Mouse (Mus musculus): ENCODE measurements around the gene Sox6. TPM values are rescaled to one million over a fixed set of nuclear protein-coding genes. Genes with fewer than 3 reads are reported as not detected.
A peak's percentile ranks its signal among the peaks of the same experiment; 100 is the strongest.

The Sox6 gene
- polyA plus RNA-seq, 1 experiment from 2014 or later = 38.0 TPM

DNA sequence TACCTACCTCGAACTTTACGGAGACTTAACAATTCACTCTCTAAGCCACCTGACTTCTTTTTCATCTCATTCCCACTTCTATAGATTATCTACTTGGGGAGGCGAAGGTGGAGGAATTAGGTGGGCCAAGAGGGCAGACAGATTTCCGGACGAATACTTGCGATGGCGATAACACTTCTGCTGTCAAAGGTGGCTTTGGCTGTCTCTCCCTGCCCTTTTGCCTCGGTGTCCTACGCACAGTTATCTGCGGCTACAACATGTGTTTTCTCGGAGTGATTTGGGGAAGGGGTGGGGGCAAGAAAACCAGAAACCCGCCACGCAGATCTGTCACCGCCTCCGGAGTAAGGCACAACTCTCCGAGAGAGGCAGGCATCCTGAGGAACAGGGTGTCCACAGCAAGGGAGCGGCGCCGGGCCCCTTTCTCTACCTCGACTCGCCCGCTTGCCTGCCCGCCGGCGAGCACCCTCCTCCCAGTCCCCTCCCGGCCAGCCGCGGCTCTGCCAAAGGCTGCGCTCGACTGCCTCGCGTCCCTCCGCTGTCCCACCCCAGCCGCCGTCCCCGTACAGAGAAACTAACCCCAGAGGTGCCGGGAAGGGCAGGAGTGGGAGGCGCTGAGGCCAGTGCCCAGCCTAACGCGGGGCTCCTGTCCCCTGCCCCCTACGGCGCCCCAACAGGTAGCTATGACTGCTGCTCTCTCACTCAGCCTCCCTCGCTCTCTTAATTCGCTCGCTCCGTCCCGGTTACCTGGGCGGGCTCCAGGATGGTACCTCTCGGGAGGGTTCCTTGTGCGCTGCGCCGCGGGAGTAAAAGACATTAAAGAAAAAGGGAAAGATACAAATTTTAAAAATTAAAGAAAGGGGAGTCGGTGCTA is 5.0 kb downstream of the Sox6 start:
- no peaks in the 10 kb centered on the region for H3K9me3 ChIP-seq (replicated peaks)
- peak overlapping the region; percentile 49 for H3K4me3 ChIP-seq (replicated peaks)
- H3K4me2 ChIP-seq = peak overlapping the region; percentile 100
- peak overlapping the region; percentile 45 for H3K9ac ChIP-seq (replicated peaks)
- H3K27me3 ChIP-seq (replicated peaks) = peaks cover 45% of the 10 kb centered on the region
- H3K36me3 ChIP-seq = no peaks in the 10 kb centered on the region
- H3K4me1 ChIP-seq = peaks cover 52% of the 10 kb centered on the region
- under 1% methylated on average over 54 of the region's 54 CpGs for WGBS
- peak; percentile 56; the same call in 1 of the 2 replicates for ATAC-seq (ENCODE audit: low FRiP score)
- H3K27ac ChIP-seq (replicated peaks) = peak overlapping the region; percentile 76

DNA sequence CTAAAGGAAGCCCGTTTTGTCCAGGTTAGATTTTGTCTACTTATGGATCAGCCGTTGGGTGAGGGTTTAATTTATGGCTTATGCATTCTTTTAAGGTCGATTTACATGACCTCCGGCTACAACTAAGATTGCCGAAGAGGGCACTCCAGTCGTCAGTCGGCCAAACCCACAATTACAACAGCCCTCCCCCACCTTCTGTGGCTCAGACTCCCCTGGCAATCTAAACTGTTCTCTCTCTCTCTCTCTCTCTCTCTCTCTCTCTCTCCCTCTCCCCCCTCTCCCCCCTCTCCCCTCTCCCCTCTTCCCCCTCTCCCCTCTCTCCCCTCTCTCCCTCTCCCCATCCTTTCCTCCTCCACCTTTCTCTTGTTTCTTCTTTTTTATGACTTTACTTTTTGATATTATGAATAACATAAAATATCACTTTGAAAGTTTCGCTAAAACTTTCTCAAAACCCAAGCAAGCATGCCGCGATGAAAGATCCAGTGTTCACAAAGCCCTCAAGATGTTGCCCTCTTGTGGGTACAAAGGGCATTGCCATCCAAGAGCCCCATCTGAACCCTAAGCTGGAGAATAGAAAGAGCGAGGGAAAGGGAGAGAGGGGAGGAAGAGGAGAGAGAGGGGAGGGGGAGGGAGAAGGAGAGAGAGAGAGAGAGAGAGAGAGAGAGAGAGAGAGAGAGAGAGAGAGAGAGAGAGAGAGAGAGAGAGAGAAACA is 5.8 kb downstream of the Sox6 start:
- Histone ChIP-seq H3K27ac (replicated peaks) (peak overlapping the region; percentile 82), H3K9ac (replicated peaks) (peak overlapping the region; percentile 59), H3K4me2 (peak overlapping the region; percentile 100), H3K4me1 (peaks cover 49% of the 10 kb centered on the region), H3K27me3 (replicated peaks) (peaks cover 37% of the 10 kb centered on the region), H3K9me3 (replicated peaks) (no peaks in the 10 kb centered on the region), H3K4me3 (replicated peaks) (peak overlapping the region; percentile 57), H3K36me3 (no peaks in the 10 kb centered on the region)
- WGBS = under 1% methylated on average over 11 of the region's 11 CpGs
- ATAC-seq (ENCODE audit: low FRiP score) = peak; percentile 52; the same call in 1 of the 2 replicates

DNA sequence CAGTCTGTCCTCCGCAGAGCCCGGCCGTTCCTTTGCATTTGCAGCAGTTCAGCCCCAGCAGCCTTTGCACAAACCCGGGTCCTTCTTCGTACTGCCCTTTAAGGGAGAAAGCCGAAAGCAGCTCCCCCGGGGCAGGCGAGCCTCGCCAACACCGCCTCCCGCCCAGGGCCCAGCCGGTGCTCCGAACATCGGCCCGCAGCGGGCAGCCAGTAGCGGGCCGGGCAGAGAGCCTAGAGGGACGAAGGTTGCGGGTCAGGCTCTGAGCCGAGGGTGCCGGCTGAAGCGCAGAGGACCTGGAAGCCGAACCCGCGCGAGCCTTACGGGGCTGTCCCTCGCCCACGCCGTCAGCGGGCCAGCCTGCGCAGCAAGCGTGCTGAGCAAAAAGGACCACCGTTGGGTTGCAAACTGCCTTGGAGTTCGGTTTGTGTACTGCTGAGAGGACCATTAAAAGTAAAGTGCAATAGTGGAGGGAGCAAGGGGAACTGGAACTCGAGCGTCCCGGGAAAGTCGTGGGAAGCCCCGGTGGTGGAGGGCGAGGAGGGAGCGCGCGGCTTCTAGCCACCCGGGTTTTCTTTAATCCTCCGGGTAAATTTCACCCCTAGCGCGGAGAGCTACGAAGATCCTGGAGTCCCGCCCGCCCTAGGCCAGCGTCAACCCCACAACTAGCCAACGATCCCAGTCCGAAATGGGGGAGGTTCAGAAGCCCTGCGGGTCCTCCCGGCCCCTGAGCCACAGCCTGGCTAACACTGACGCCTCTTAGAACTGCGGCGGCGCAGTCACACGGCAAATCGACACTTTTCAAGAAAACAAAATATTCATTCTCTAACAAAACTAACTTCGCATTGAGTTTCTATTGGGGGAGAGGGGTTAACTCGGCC is 6.6 kb downstream of the Sox6 start:
- 0 out of 2 replicates have a peak, but pooled peaks have one; percentile 14 for ATAC-seq (ENCODE audit: low FRiP score)
- Histone ChIP-seq H3K4me3 (replicated peaks) (peak overlapping the region; percentile 57), H3K9me3 (replicated peaks) (no peaks in the 10 kb centered on the region), H3K36me3 (no peaks in the 10 kb centered on the region), H3K4me1 (peaks cover 46% of the 10 kb centered on the region), H3K4me2 (peak overlapping the region; percentile 100), H3K9ac (replicated peaks) (peak overlapping the region; percentile 59), H3K27ac (replicated peaks) (peak overlapping the region; percentile 82), H3K27me3 (replicated peaks) (peaks cover 31% of the 10 kb centered on the region)
- WGBS = under 1% methylated on average over 65 of the region's 65 CpGs

DNA sequence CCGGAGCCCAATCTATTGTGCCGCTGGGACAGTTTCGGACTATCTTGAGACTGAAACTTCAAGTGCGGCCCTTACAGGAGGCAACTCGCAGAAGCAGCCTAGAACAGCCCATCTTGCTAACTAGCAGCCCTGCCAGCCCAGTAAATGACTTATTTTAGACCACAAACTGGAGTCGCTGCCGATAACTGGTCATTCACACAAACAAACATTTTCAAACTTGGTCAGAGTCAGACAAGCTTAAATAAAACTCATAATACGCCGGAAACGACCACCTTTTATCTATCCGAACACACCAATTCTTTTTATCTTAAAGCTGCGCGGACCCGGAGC is 7.2 kb downstream of the Sox6 start:
- Histone ChIP-seq H3K9ac (replicated peaks) (peak overlapping the region; percentile 59), H3K9me3 (replicated peaks) (no peaks in the 10 kb centered on the region), H3K27ac (replicated peaks) (peak overlapping the region; percentile 82), H3K27me3 (replicated peaks) (peaks cover 25% of the 10 kb centered on the region), H3K4me1 (peaks cover 46% of the 10 kb centered on the region), H3K36me3 (no peaks in the 10 kb centered on the region), H3K4me2 (peak overlapping the region; percentile 100), H3K4me3 (replicated peaks) (peak overlapping the region; percentile 57)
- ATAC-seq (ENCODE audit: low FRiP score) = no peak
- WGBS = 2% methylated on average over 14 of the region's 14 CpGs

DNA sequence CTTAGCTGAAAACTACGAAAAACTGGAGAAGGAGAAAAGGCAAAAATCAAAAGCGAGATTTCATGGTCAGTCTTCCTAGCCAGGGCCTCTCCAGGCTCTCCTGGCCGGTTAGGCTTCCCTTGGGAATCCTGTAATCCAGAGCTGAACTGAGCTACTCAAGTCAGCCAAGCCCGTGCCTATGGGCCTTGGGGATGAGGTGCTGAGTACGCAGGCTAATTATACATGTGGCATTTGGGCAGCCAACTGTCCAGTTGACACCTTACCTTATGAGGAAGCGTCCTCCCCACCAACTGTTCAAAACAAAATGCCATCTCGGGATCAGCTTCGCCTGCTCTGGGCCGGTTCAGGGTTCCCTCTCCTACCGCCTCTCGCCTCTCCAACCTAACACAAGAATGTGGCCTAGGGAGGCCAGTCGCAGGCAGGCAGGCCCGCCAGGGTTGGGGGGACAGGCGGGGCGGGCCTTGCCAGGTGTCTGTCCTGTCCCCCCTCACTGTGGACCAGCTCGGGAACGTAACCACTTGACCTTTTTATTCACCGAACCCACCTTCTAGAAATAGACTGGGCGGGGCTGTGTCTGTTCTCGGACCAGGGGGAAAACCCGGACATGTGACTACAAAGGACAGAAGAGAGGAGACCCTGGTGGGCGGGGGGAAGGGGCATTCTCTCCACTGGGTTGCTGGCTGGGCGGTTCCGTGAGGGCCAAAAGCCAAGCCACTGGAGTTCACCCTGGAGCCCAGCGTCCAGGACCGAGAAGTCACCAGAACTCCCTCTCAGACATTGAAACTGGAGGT is 7.8 kb downstream of the Sox6 start:
- Histone ChIP-seq H3K9ac (replicated peaks) (peak overlapping the region; percentile 59), H3K4me2 (peak overlapping the region; percentile 100), H3K4me1 (peaks cover 46% of the 10 kb centered on the region), H3K27ac (replicated peaks) (peak overlapping the region; percentile 82), H3K36me3 (no peaks in the 10 kb centered on the region), H3K9me3 (replicated peaks) (no peaks in the 10 kb centered on the region), H3K4me3 (replicated peaks) (peak overlapping the region; percentile 57), H3K27me3 (replicated peaks) (peaks cover 19% of the 10 kb centered on the region)
- ATAC-seq (ENCODE audit: low FRiP score) = no peak
- WGBS = 12% methylated on average over 26 of the region's 26 CpGs

DNA sequence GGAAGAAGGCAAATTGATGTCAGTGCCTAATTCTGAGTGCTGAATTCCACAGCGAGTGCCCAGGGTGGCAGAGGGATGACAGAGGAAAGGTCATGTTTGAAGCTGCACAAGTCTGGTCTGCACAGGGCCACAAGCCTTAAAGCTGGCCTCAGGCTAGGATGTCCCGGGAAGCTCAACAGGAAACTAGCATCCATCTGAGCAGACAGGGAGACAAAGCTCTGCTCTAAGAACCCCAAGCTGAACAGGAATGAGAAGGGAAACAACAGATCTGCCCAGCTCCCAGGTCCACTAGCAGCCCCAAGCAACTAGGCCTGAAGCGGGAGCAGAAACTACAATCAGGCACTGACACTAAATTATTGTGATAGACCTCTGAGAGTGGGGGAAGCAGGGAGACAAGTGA is 8.6 kb downstream of the Sox6 start:
- H3K27ac ChIP-seq (replicated peaks) = peak overlapping the region; percentile 82
- H3K36me3 ChIP-seq = no peaks in the 10 kb centered on the region
- H3K9ac ChIP-seq (replicated peaks) = no peak overlapping the region
- H3K4me3 ChIP-seq (replicated peaks) = no peak overlapping the region
- peak overlapping the region; percentile 100 for H3K4me2 ChIP-seq
- no peak for ATAC-seq (ENCODE audit: low FRiP score)
- H3K4me1 ChIP-seq = peaks cover 46% of the 10 kb centered on the region
- peaks cover 11% of the 10 kb centered on the region for H3K27me3 ChIP-seq (replicated peaks)
- 36% methylated on average over 3 of the region's 3 CpGs for WGBS
- H3K9me3 ChIP-seq (replicated peaks) = no peaks in the 10 kb centered on the region

DNA sequence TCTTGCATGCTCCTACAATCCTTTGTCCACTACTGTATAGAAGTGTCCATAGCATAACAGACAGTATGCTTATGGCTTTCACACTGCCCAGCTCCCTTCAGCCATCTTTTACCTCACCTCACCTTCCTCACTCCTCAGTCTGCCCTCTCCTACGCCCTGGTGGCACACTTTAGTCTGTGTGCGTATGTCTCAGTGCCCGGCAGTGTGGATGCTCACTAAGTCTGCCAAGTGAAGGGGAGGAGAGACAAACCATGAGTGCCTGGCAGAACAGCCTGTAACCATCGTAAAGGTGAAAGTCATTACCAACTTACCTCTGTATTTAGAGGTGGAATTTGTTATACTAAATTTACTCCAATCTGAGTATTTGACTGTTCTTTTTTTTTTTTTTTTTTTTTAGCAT is 35.9 kb downstream of the Sox6 start:
- Histone ChIP-seq H3K4me3 (replicated peaks) (no peak overlapping the region), H3K27ac (replicated peaks) (no peak overlapping the region), H3K4me2 (no peak overlapping the region), H3K27me3 (replicated peaks) (no peaks in the 10 kb centered on the region), H3K4me1 (no peaks in the 10 kb centered on the region), H3K9me3 (replicated peaks) (no peaks in the 10 kb centered on the region), H3K36me3 (no peaks in the 10 kb centered on the region), H3K9ac (replicated peaks) (no peak overlapping the region)
- no peak for ATAC-seq (ENCODE audit: low FRiP score)
- WGBS = 91% methylated on average over 4 of the region's 4 CpGs

DNA sequence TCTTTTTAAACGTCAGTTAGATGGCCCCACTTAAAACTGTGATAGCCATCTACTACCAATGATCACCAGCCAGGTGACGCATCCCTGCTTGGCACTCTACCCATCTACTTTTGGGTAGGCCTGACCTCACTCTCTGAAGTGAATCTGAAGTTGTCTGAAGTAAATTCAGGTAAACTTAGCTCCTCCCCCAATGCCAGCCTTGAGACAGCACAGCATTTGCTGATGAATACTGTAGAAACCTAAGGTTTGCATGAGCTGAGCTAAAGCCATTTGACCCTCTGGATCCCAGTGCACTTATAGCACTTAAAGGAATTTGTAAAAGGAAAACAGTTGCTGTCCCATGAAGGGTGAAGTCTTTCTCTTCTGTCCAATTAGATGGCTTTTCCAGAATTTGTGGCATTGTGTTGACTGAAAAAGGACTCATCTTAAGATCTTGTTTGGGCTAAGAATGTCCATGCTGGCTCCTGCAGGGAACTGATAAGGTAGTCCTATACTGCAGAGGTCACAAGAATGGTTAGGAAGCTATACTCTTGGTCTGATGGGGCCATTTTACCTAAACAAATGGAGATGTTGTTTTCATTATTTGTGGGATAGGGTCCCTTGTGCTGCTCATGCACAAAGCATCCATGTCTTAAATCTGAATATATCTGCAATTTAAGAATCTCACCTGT is 50.4 kb downstream of the Sox6 start:
- no peak overlapping the region for H3K4me2 ChIP-seq
- H3K27me3 ChIP-seq (replicated peaks) = no peaks in the 10 kb centered on the region
- H3K9ac ChIP-seq (replicated peaks) = no peak overlapping the region
- WGBS = 84% methylated on average over 2 of the region's 2 CpGs
- no peak overlapping the region for H3K27ac ChIP-seq (replicated peaks)
- H3K9me3 ChIP-seq (replicated peaks) = no peaks in the 10 kb centered on the region
- no peak for ATAC-seq (ENCODE audit: low FRiP score)
- no peak overlapping the region for H3K4me3 ChIP-seq (replicated peaks)
- H3K36me3 ChIP-seq = no peaks in the 10 kb centered on the region
- no peaks in the 10 kb centered on the region for H3K4me1 ChIP-seq

DNA sequence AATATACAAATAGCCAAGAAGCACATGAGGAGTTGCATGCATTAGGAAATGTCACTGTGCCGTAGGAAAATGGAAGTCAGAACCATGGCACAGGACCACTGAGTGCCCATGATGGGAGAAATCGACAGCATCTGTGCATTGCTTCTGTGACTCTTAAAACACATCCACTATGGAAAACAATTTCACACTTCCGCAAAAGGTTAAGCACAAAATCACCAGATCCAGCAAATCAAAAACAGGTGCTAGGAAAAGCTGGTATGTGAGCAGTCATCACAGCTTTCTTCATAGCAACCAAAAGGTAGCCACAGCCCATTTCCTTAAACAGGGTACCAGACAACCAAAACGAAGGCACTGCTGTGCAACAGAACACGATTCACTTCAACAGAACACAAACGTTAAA is 52.9 kb downstream of the Sox6 start:
- WGBS = 81% methylated on average over 6 of the region's 6 CpGs
- Histone ChIP-seq H3K9me3 (replicated peaks) (no peaks in the 10 kb centered on the region), H3K27me3 (replicated peaks) (no peaks in the 10 kb centered on the region), H3K4me3 (replicated peaks) (no peak overlapping the region), H3K4me2 (no peak overlapping the region), H3K4me1 (no peaks in the 10 kb centered on the region), H3K36me3 (no peaks in the 10 kb centered on the region), H3K27ac (replicated peaks) (no peak overlapping the region), H3K9ac (replicated peaks) (no peak overlapping the region)
- ATAC-seq (ENCODE audit: low FRiP score) = no peak

DNA sequence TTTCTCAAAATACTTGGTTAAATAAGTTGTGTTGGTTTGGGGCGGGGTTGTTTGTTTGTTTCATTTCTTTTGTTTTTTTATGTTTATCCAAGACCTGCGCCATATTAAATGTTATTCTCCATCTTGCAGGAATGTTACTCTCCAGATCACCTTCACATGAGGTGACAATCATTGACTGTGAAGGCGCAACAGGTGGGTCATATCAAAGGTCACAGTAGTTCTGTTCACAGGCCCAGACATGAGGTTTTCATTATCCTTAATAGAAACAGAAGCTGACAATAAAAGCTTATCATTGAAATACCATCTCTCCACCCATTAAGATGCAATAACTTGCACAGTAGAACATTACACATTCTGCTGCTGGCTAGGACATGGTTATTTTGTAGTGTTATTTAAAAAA is 54.5 kb downstream of the Sox6 start:
- no peaks in the 10 kb centered on the region for H3K9me3 ChIP-seq (replicated peaks)
- 96% methylated on average over 3 of the region's 3 CpGs for WGBS
- H3K4me1 ChIP-seq = no peaks in the 10 kb centered on the region
- no peaks in the 10 kb centered on the region for H3K36me3 ChIP-seq
- no peak for ATAC-seq (ENCODE audit: low FRiP score)
- no peak overlapping the region for H3K9ac ChIP-seq (replicated peaks)
- H3K27ac ChIP-seq (replicated peaks) = no peak overlapping the region
- no peak overlapping the region for H3K4me2 ChIP-seq
- H3K27me3 ChIP-seq (replicated peaks) = no peaks in the 10 kb centered on the region
- H3K4me3 ChIP-seq (replicated peaks) = no peak overlapping the region

Measured in neural tube, embryonic 15.5 days (tissue).